Mouse (Mus musculus): ENCODE data around the gene Pgap1. TPM values are rescaled to one million over a fixed set of nuclear protein-coding genes. Genes with fewer than 3 reads are reported as not detected.

The Pgap1 gene
- 0.82 and 0.87 TPM in 2 replicates for polyA plus RNA-seq (2015; fragmentation: Nextera tagmentation; extraction: Ambion mirVana)

DNA sequence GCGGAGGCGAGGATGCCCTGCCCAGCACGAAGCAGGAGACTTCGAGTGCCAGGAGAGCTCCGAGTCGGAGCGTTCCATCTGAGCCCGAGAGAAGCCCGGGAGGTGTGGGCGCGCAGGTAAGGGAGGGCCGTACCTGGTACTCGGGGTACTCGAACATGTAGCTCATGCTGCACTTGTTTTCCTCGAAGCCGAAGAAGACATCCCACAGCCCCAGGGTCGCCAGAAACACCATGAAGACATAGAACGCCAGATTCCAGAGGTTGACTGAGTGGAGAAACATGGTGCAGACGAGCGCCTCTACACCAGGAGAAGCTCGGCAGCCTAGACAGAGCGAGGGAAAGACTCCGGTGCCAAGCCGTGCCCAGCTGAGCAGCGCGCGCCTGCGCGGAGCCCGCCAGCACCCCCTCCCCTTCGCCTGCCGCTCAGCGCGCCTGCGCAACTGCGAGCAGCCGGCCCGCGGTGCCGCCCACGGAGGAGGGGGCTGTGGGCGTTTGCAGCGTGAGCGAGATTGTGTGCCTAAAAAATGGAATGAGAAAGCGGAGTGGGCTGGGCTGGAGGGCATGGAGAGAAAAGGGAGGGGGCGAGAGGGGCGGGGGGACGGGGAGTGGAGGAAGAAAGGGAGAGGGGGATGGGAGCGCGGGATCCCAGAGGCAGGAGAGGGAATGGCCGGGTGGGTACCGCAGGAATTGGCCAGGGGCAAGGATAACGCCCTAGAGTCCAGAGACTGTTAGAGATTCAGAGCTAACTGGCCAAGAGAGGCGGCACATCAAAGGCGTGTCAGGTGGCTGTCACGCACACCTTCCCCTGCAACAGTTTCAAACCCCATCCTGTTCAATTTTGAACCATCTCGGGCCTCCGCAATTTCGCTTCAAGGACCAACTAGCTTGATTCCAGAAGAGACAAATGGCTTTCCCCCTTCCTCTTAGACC, at the start of gene Pgap1:
Gene Pgap1 (minus strand): TSS at position 384 of the 929 bp plus-strand sequence.
- peak; percentile 92 for DNase-seq (ENCODE audit: low spot score)

- no peak for DNase-seq (ENCODE audit: low spot score)
Observed at GRCm38 (mm10) chr1:54606936-54607335, 49.5 kb upstream of the Pgap1 start.

GRCm38 (mm10) chr1:54601692-54602091, 44.2 kb upstream of the Pgap1 start:
- DNase-seq (ENCODE audit: low spot score) = no peak

DNA sequence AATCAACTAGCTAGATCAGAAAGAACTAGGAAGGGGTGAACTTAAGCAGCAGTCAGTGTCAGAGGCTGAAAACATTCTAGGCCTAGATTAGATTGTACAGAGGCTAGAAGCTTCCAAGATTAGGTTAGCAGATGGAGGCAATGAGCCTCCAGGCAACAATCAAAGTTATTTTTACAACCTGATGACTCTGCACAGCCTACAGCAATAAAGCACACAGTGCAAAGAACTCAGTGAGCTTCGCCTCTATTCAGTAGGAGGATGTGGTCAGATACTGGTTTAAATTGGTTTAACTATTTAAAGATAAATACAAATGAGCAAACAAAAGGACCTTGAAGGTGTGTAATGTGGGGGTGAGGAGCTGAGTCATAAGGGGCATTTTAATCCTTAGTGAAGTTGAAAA, 42.8 kb upstream of the Pgap1 start:
- no peak for DNase-seq (ENCODE audit: low spot score)

GRCm38 (mm10) chr1:54597594-54598217, 40.2 kb upstream of the Pgap1 start:
- DNase-seq (ENCODE audit: low spot score) = no peak

DNA sequence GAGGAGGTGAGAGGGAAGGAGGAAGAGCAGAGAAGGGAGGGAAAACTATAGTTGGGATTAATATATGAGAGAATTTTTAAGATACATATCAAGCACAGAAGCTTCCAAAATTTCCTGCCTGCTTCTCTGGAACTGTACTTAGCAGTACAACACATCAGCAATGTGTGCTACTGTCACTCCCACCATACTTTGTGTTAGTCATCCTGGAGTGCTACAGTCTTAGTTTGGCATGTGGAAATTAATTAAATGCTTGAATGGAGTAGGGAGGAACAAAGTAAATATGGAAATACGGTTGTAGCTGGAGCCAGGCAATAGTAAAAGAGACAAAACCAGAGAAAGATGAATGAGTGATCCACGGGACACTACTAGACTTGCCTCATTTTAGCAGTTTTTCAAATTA, 38.7 kb upstream of the Pgap1 start:
- DNase-seq (ENCODE audit: low spot score) = no peak

DNA sequence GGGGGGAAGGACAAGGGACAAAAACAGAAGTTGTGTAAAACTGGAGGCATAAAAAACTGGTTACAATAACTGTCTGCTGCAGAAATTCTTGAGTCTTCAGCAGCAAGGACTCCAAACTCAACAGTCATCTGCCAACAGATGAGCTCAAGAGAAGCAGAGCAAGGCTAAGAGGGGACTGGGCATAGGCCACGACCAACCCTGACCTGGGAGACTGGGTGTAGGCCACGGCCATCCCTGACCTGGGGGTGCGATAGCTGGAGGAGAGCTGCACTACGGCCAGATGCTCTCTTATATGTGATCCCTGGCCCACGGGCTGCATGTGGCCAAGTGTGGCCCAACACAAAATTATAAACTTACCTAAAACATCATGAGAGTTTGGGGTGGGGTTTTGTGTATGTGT, 29.6 kb upstream of the Pgap1 start:
- DNase-seq (ENCODE audit: low spot score) = no peak

DNA sequence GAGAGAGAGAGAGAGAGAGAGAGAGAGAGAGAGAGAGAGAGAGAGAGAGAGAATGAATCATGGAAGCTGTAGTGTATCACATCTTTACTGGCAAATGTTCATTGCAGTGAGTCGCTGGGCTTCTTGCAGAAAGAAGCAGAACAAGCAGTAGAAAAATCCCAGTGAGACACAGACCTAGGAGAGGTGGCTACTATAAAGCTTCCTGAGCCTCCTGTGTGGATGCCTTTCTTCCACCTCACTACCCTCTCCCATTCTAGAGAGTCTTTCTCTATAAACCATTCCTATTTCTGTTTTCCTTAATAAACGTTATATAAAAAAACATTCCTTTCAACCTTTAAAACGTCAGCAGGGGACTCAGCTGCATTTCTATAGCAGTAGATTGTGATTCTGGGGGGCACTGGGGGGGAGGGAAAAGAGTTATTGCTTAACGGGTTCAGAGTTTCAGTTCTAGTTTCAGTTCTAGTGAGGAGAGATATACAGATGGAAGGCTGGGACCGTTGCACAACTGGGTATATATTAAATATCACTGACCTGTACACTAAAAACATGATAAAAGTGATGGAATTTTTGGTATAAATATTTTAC, 28.6 kb upstream of the Pgap1 start:
- no peak for DNase-seq (ENCODE audit: low spot score)

- DNase-seq (ENCODE audit: low spot score) = peak; percentile 32
Observed at GRCm38 (mm10) chr1:54585278-54585846, 27.9 kb upstream of the Pgap1 start.

GRCm38 (mm10) chr1:54584588-54585277, 27.2 kb upstream of the Pgap1 start:
- no peak for DNase-seq (ENCODE audit: low spot score)

DNA sequence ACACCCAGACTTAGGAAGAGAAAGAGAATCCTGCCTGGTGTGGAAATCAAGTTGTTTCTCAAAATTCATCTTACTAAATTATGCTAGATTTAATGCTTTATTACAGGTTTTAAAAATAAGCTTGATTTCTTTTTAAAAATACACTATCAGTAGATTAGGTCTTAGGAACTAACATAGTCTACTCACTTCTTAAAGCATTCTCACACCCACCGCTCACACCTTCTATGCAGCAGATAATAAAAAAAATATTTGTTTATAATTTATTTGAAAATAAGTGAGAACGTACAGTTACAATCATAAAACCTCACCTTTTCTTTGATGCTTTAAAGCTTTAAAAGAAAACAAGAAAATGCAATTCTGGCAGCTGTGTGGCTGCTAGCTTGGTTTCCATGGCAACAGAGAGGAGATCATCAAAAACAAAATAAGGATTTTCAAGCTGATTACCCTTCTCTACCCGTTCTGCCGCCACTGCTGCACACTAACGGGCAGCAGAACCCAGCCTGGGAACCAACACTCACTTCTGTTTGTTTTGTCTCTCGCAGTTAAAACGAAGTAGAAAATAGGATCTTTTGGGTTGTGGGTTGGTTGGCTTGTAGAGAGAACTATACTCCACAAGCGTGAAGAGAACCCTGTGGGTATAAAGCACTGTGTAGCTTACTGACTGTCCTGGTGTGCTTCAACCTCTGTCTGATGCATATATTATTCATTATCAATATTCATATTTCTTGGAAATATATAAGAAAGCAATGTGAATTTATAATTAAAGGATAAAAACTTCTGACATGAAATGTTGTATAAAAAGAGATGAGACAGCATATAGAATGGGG, 21.1 kb upstream of the Pgap1 start:
- DNase-seq (ENCODE audit: low spot score) = no peak

- no peak for DNase-seq (ENCODE audit: low spot score)
Observed at GRCm38 (mm10) chr1:54569102-54569501, 11.6 kb upstream of the Pgap1 start.

DNA sequence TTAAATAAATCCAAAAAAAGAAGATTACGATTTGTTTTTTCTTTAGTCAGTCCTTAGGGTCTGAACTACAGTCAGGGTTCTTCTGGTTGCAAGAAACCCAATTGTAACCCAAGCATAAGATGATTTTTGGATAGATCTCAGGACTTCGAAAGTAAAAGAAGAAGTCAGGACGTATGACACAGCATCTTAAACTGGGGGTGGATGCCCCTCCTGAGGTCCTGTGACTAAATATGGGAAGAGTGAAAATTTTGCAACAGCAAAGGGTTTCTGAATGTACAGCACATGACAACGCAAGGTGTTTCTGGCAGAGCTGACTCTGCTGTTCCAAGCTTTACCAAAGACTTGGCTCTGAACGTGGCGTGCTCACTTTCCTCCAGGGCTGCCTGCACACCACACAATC, 6.4 kb upstream of the Pgap1 start:
- DNase-seq (ENCODE audit: low spot score) = no peak

- DNase-seq (ENCODE audit: low spot score) = peak; percentile 2
Observed at GRCm38 (mm10) chr1:54556586-54557221, 780 bp downstream of the Pgap1 start.

DNA sequence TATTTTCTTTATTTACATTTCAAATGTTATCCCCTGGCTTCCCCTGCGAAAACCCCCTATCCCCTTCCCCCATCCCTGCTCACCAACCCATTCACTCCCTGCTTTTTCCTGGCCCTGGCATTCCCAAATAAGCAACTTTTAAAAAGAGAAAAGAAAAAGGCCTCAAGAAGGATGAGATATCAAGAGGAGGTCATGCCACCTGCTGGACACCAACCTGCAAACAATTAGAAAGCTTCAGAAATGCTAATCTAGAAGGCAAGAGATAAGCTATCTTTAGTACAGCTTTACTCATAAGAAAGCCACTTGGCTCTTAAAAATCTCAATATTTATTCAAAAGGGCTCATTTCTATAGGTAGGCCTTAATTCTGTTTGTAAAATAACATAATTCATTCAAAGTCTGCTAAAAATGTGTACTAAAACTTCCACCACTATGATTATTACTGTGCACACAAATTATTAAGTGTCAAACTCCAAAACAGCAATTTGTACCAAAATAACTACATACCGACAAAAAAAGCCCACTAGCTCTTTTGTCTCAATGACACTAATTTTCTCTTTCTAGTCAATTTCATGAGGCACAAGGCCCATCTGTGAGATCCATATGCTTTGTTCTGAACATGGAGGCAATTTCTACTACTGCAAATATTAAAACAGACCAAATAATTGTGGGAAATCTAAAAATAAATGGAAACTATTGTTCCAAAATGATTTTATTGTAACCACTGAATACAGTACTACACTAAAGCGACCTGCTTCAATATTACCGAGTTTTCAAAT, 1.9 kb downstream of the Pgap1 start:
- DNase-seq (ENCODE audit: low spot score) = no peak

DNA sequence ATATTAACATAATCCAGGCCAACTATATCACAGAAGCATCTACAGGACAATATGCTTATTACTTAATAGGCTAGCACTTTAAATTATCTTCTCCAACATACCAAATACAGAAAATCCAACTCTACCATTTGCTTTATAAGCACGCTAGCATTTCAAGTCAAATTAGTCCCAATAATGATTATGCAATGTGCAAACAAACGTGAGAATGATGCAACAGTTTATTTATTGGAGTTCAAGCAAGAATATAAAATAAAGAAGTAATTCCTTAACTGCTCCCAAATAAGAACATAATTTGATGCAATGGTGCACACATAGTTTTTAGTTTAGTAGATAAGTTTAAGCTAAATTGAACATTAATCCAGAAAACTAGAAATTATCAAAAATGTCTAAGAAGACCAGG, 4.9 kb downstream of the Pgap1 start:
- no peak for DNase-seq (ENCODE audit: low spot score)

DNA sequence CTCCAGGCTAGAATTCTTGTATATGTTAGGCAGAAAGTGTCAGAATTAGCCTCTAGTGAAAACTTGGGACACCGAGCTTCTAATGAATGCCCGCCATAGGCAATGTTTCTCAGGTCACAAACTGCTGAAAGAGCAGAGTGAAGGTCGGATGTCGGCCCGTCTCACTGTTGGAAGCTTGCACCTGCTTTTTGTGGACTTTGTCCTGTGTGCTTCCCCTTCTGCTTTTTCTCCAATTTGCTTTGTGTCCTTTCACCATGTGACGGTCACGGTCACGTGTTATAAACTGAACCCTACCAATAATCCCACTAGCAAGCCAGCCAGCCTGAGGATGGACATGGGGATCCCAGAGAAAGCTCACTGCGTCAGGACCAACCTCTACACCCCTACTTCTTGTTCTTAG, 12.3 kb downstream of the Pgap1 start:
- no peak for DNase-seq (ENCODE audit: low spot score)

GRCm38 (mm10) chr1:54542920-54543319, 14.6 kb downstream of the Pgap1 start:
- DNase-seq (ENCODE audit: low spot score) = no peak

- DNase-seq (ENCODE audit: low spot score) = no peak
Observed at GRCm38 (mm10) chr1:54531170-54531569, 26.3 kb downstream of the Pgap1 start.
